Mouse (Mus musculus) heart, embryonic 16.5 days (tissue): Measurements from ENCODE around the gene Dpm3. TPM values are rescaled to one million over a fixed set of nuclear protein-coding genes. Genes with fewer than 3 reads are reported as not detected.

Experiments
- ATAC-seq: fragments of 200-750 bp; cut with Nextera tagmentation; replicated peaks from 2 replicates; pipeline ENCODE4 v1.8.0; 2017; ENCODE audit warnings: moderate number of reproducible peaks; ENCODE audit not compliant: insufficient read depth, low FRiP score; ENCODE audit errors: extremely low read depth
- H3K27ac ChIP-seq: fragments of 300-500 bp; sonication (generic); 2 replicates; pipeline ENCODE4 v1.5.1; 2014; ENCODE audit warnings: mild to moderate bottlenecking, low read length, control low read depth, moderate library complexity
- H3K27me3 ChIP-seq: fragments of 300-500 bp; sonication (generic); 2 replicates; pipeline ENCODE4 v1.6.1; 2014; ENCODE audit warnings: low read length, mixed read lengths; ENCODE audit not compliant: control insufficient read depth, insufficient read depth
- H3K36me3 ChIP-seq: fragments of 300-500 bp; sonication (generic); 2 replicates; pipeline ENCODE4 v1.6.1; 2014; ENCODE audit not compliant: control insufficient read depth, insufficient read depth
- H3K4me1 ChIP-seq: fragments of 300-500 bp; sonication (generic); 2 replicates; pipeline ENCODE4 v1.6.1; 2014; ENCODE audit warnings: low read length, mixed read lengths; ENCODE audit not compliant: control insufficient read depth, insufficient read depth
- H3K4me2 ChIP-seq: fragments of 300-500 bp; sonication (generic); 2 replicates; pipeline ENCODE4 v1.6.1; 2014; ENCODE audit warnings: low read depth, mild to moderate bottlenecking, control low read depth, low read length
- H3K4me3 ChIP-seq: fragments of 300-500 bp; sonication (generic); 2 replicates; pipeline ENCODE4 v1.5.1; 2014; ENCODE audit warnings: mild to moderate bottlenecking, control low read depth, low read length
- H3K9ac ChIP-seq: fragments of 300-500 bp; sonication (generic); 2 replicates; pipeline ENCODE4 v1.6.1; 2014; ENCODE audit warnings: low read length, control low read depth
- H3K9me3 ChIP-seq: fragments of 300-500 bp; sonication (generic); replicated peaks from 2 replicates; pipeline ENCODE4 v1.6.1; 2016; ENCODE audit warnings: low read length; ENCODE audit not compliant: control insufficient read depth
- WGBS: fragments of 180-500 bp; shearing (Covaris S2); extraction: QIAGEN DNeasy Blood & Tissue Kit; methylation state at CpG from one replicate; pipeline ENCODE4 v1.1.7; 2014; 5-methylcytosine and 5-hydroxymethylcytosine counted together
- polyA plus RNA-seq: library from polyadenylated mRNA; unstranded; fragments of >200 nt; fragmentation: Nextera tagmentation; extraction: Ambion mirVana; gene quantifications from 2 replicates; pipeline ENCODE4 v1.2.1, GENCODE M21; 2015

Dpm3 gene
- polyA plus RNA-seq, 1 experiment from 2014 or later: 65.3 TPM

GRCm38 (mm10) chr3:89292303-89292702 lies 33.1 kb downstream of the Dpm3 start:
- Histone ChIP-seq H3K36me3 (no peaks in the 10 kb centered on the region), H3K4me3 (no peak overlapping the region), H3K4me1 (peaks cover 6% of the 10 kb centered on the region; the same call in 1 of the 2 replicates), H3K4me2 (no peak overlapping the region), H3K27me3 (no peaks in the 10 kb centered on the region), H3K9me3 (no peaks in the 10 kb centered on the region), H3K27ac (no peak overlapping the region), H3K9ac (no peak overlapping the region)
- peak; percentile 43; the same call in 1 of the 2 replicates for ATAC-seq
- WGBS: 67% methylated on average over 5 of the region's 5 CpGs

- Histone ChIP-seq H3K4me2 (no peak overlapping the region), H3K4me3 (no peak overlapping the region), H3K9ac (no peak overlapping the region), H3K36me3 (no peaks in the 10 kb centered on the region), H3K27ac (no peak overlapping the region), H3K9me3 (no peaks in the 10 kb centered on the region), H3K27me3 (no peaks in the 10 kb centered on the region), H3K4me1 (0 out of 2 replicates have a peak, but pooled peaks cover 4% of the 10 kb centered on the region)
- WGBS: 85% methylated on average over 11 of the region's 11 CpGs
- ATAC-seq: no peak
Observed at GRCm38 (mm10) chr3:89293247-89293918, 34.2 kb downstream of the Dpm3 start.

GRCm38 (mm10) chr3:89294195-89294594 lies 35.0 kb downstream of the Dpm3 start:
- Histone ChIP-seq H3K4me3 (no peak overlapping the region), H3K4me1 (no peaks in the 10 kb centered on the region), H3K27ac (no peak overlapping the region), H3K36me3 (no peaks in the 10 kb centered on the region), H3K4me2 (no peak overlapping the region), H3K9me3 (no peaks in the 10 kb centered on the region), H3K9ac (no peak overlapping the region), H3K27me3 (no peaks in the 10 kb centered on the region; the same call in 1 of the 2 replicates)
- WGBS: 74% methylated on average over 5 of the region's 5 CpGs
- ATAC-seq: no peak

- Histone ChIP-seq H3K36me3 (no peaks in the 10 kb centered on the region), H3K4me3 (no peak overlapping the region), H3K27ac (no peak overlapping the region), H3K4me2 (no peak overlapping the region), H3K4me1 (peaks cover 5% of the 10 kb centered on the region; the same call in 1 of the 2 replicates), H3K9me3 (no peaks in the 10 kb centered on the region), H3K27me3 (no peaks in the 10 kb centered on the region; the same call in 1 of the 2 replicates), H3K9ac (no peak overlapping the region)
- WGBS: 69% methylated on average over 8 of the region's 8 CpGs
- no peak for ATAC-seq
Observed at GRCm38 (mm10) chr3:89295685-89296230, 36.6 kb downstream of the Dpm3 start.

- 66% methylated on average over 11 of the region's 11 CpGs for WGBS
- Histone ChIP-seq H3K36me3 (no peaks in the 10 kb centered on the region), H3K9ac (no peak overlapping the region), H3K4me3 (no peak overlapping the region), H3K27ac (no peak overlapping the region), H3K27me3 (no peaks in the 10 kb centered on the region; the same call in 1 of the 2 replicates), H3K4me2 (no peak overlapping the region), H3K4me1 (peaks cover 5% of the 10 kb centered on the region; the same call in 1 of the 2 replicates), H3K9me3 (no peaks in the 10 kb centered on the region)
- ATAC-seq: no peak
Observed at GRCm38 (mm10) chr3:89296761-89297396, 37.7 kb downstream of the Dpm3 start.

- H3K36me3 ChIP-seq: no peaks in the 10 kb centered on the region
- WGBS: 77% methylated on average over 6 of the region's 6 CpGs
- no peaks in the 10 kb centered on the region for H3K9me3 ChIP-seq
- ATAC-seq: no peak
- no peak overlapping the region for H3K4me2 ChIP-seq
- H3K27me3 ChIP-seq: no peaks in the 10 kb centered on the region; the same call in 1 of the 2 replicates
- no peak overlapping the region for H3K27ac ChIP-seq
- no peak overlapping the region for H3K9ac ChIP-seq
- H3K4me3 ChIP-seq: no peak overlapping the region
- H3K4me1 ChIP-seq: peaks cover 5% of the 10 kb centered on the region; the same call in 1 of the 2 replicates
Observed at GRCm38 (mm10) chr3:89298908-89299307, 39.8 kb downstream of the Dpm3 start.

- Histone ChIP-seq H3K4me3 (peak overlapping the region; percentile 24), H3K36me3 (no peaks in the 10 kb centered on the region), H3K4me2 (peak overlapping the region; percentile 56), H3K9me3 (no peaks in the 10 kb centered on the region), H3K4me1 (peaks cover 5% of the 10 kb centered on the region; the same call in 1 of the 2 replicates), H3K27me3 (no peaks in the 10 kb centered on the region; the same call in 1 of the 2 replicates), H3K27ac (no peak overlapping the region), H3K9ac (peak overlapping the region; percentile 3; the same call in 1 of the 2 replicates)
- ATAC-seq: peak; percentile 54; the same call in 1 of the 2 replicates
- 2% methylated on average over 14 of the region's 14 CpGs for WGBS
Observed at GRCm38 (mm10) chr3:89299499-89299898, 40.3 kb downstream of the Dpm3 start.

GRCm38 (mm10) chr3:89300071-89300470 lies 40.9 kb downstream of the Dpm3 start:
- Histone ChIP-seq H3K36me3 (no peaks in the 10 kb centered on the region), H3K4me3 (peak overlapping the region; percentile 24), H3K9ac (no peak overlapping the region; the same call in 1 of the 2 replicates), H3K4me2 (peak overlapping the region; percentile 56), H3K9me3 (no peaks in the 10 kb centered on the region), H3K4me1 (peaks cover 5% of the 10 kb centered on the region; the same call in 1 of the 2 replicates), H3K27ac (no peak overlapping the region), H3K27me3 (no peaks in the 10 kb centered on the region; the same call in 1 of the 2 replicates)
- ATAC-seq: no peak
- WGBS: 55% methylated on average over 1 of the region's 1 CpGs

GRCm38 (mm10) chr3:89300514-89300913 lies 41.4 kb downstream of the Dpm3 start:
- Histone ChIP-seq H3K9me3 (no peaks in the 10 kb centered on the region), H3K4me1 (peaks cover 5% of the 10 kb centered on the region; the same call in 1 of the 2 replicates), H3K9ac (no peak overlapping the region), H3K36me3 (no peaks in the 10 kb centered on the region), H3K4me2 (no peak overlapping the region), H3K27ac (no peak overlapping the region), H3K27me3 (no peaks in the 10 kb centered on the region; the same call in 1 of the 2 replicates), H3K4me3 (no peak overlapping the region)
- ATAC-seq: no peak
- WGBS: 57% methylated on average over 2 of the region's 2 CpGs
